8 mouse cellular contexts compared by ENCODE assay signal in genomic region chr11:58009516-58010141, GRCm38 (mm10). TPM values are rescaled to one million over a fixed set of nuclear protein-coding genes. Genes with fewer than 3 reads are reported as not detected.
DNase-seq lines count a peak whose midpoint lies in the region; ATAC-seq lines count a peak whose summit lies in the region.

No protein-coding gene starts in this region.

- no peaks in the 10 kb centered on the region for H3K36me3 ChIP-seq in forebrain, embryonic 10.5 days (replicated peaks)
- no peaks in the 10 kb centered on the region for H3K36me3 ChIP-seq in heart, embryonic 14.5 days (ENCODE audit: control insufficient read depth, insufficient read depth, low read length)
- no peaks in the 10 kb centered on the region for H3K36me3 ChIP-seq in liver, embryonic 16.5 days (ENCODE audit: control insufficient read depth, insufficient read depth)
- no peaks in the 10 kb centered on the region for H3K36me3 ChIP-seq in stomach, embryonic 14.5 days (ENCODE audit: control insufficient read depth, insufficient read depth, low read length)

- peak; percentile 61 for ATAC-seq in heart, embryonic 14.5 days (ENCODE audit: insufficient number of reproducible peaks, insufficient read depth, low FRiP score, low read depth)
- peak; percentile 74 for ATAC-seq in liver, embryonic 16.5 days (ENCODE audit: low read depth)
- peak; percentile 73 for ATAC-seq in stomach, embryonic 14.5 days (ENCODE audit: insufficient number of reproducible peaks, insufficient read depth, low FRiP score, low read depth)

- H3K9ac ChIP-seq in heart, embryonic 14.5 days (ENCODE audit: low read length), result peak overlapping the region; percentile 97
- peak overlapping the region; percentile 96 for H3K9ac ChIP-seq in liver, embryonic 16.5 days (ENCODE audit: low read depth, low read length)
- peak overlapping the region; percentile 97 for H3K9ac ChIP-seq in stomach, embryonic 14.5 days (replicated peaks; ENCODE audit: low read depth, low read length)

- H3K27ac ChIP-seq in brown adipose tissue, adult 24 weeks (replicated peaks; ENCODE audit: low read depth, low read length), result peak overlapping the region; percentile 68
- peak overlapping the region; percentile 94 for H3K27ac ChIP-seq in forebrain, embryonic 10.5 days
- peak overlapping the region; percentile 59 to 89 for H3K27ac ChIP-seq in heart, embryonic 14.5 days (replicated peaks in 1 of 2; ENCODE audit: control insufficient read depth in 1 of 2, insufficient read depth in 1 of 2, low read depth in 2 of 2, low read length in 2 of 2)
- peak overlapping the region; percentile 93 for H3K27ac ChIP-seq in liver, embryonic 16.5 days (ENCODE audit: low read length)
- H3K27ac ChIP-seq in stomach, embryonic 14.5 days (ENCODE audit: low read length), result peak overlapping the region; percentile 89

- H3K4me1 ChIP-seq in brown adipose tissue, adult 24 weeks (ENCODE audit: control insufficient read depth, insufficient read depth, insufficient read length, low read length), result peaks cover 8% of the 10 kb centered on the region
- peaks cover 41% of the 10 kb centered on the region for H3K4me1 ChIP-seq in forebrain, embryonic 10.5 days
- peaks cover 4 to 26% of the 10 kb centered on the region in 2 experiments; a peak in 3 of 4 replicates for H3K4me1 ChIP-seq in heart, embryonic 14.5 days (ENCODE audit: control insufficient read depth in 2 of 2, insufficient read depth in 2 of 2, low read length in 2 of 2)
- peaks cover 44% of the 10 kb centered on the region for H3K4me1 ChIP-seq in liver, embryonic 16.5 days (ENCODE audit: control insufficient read depth, low read depth, low read length)
- H3K4me1 ChIP-seq in stomach, embryonic 14.5 days (ENCODE audit: control insufficient read depth, insufficient read depth, low read length), result peaks cover 25% of the 10 kb centered on the region

- under 1% methylated on average over 78 of the region's 78 CpGs for WGBS in forebrain, embryonic 10.5 days
- under 1% methylated on average over 78 of the region's 78 CpGs for WGBS in heart, embryonic 14.5 days
- WGBS in liver, embryonic 16.5 days (ENCODE audit: insufficient replicate concordance), result under 1% methylated on average over 77 of the region's 78 CpGs
- under 1% methylated on average over 67 of the region's 78 CpGs for WGBS in stomach, embryonic 14.5 days

- peak overlapping the region; percentile 83 for H3K4me3 ChIP-seq in brown adipose tissue, adult 24 weeks (ENCODE audit: insufficient read depth, low read depth, low read length)
- peak overlapping the region; percentile 97 for H3K4me3 ChIP-seq in forebrain, embryonic 10.5 days
- H3K4me3 ChIP-seq in heart, embryonic 14.5 days (ENCODE audit: control insufficient read depth in 1 of 2, insufficient read depth in 1 of 2, low read depth in 1 of 2, low read length in 2 of 2), result peak overlapping the region; percentile 76 to 97
- H3K4me3 ChIP-seq in liver, embryonic 16.5 days (ENCODE audit: low read depth, low read length), result peak overlapping the region; percentile 95
- peak overlapping the region; percentile 99 for H3K4me3 ChIP-seq in stomach, embryonic 14.5 days (ENCODE audit: low read depth, low read length)

- peak; percentile 58 to 66 for DNase-seq in CD8-positive naive resting alpha-beta T cell, adult 2 months (ENCODE audit: low read depth in 2 of 2, low spot score in 2 of 2)
- DNase-seq in forebrain, embryonic 10.5 days (ENCODE audit: extremely low spot score, low spot score), result peak; percentile 50
- peak; percentile 83 for DNase-seq in kidney, postnatal 10 days
- DNase-seq in neural tube, embryonic 10.5 days (ENCODE audit: extremely low spot score, low spot score), result peak; percentile 71

- no peaks in the 10 kb centered on the region for H3K9me3 ChIP-seq in forebrain, embryonic 10.5 days
- H3K9me3 ChIP-seq in heart, embryonic 14.5 days (ENCODE audit: control insufficient read depth, low read length), result no peaks in the 10 kb centered on the region
- no peaks in the 10 kb centered on the region for H3K9me3 ChIP-seq in liver, embryonic 16.5 days (replicated peaks; ENCODE audit: control insufficient read depth, low read length)
- H3K9me3 ChIP-seq in stomach, embryonic 14.5 days (ENCODE audit: control insufficient read depth, low read depth, low read length), result no peaks in the 10 kb centered on the region

- peak overlapping the region; percentile 94 for H3K4me2 ChIP-seq in heart, embryonic 14.5 days (ENCODE audit: low read length)
- H3K4me2 ChIP-seq in liver, embryonic 16.5 days (ENCODE audit: low read depth, low read length), result peak overlapping the region; percentile 96
- peak overlapping the region; percentile 84 for H3K4me2 ChIP-seq in stomach, embryonic 14.5 days (replicated peaks; ENCODE audit: low read depth, low read length)

- H3K27me3 ChIP-seq in forebrain, embryonic 10.5 days (ENCODE audit: poor library complexity, severe bottlenecking), result no peaks in the 10 kb centered on the region
- no peaks in the 10 kb centered on the region for H3K27me3 ChIP-seq in heart, embryonic 14.5 days (ENCODE audit: control insufficient read depth, insufficient read depth, low read length)
- H3K27me3 ChIP-seq in liver, embryonic 16.5 days (ENCODE audit: control insufficient read depth, insufficient read depth, low read depth, low read length), result no peaks in the 10 kb centered on the region
- H3K27me3 ChIP-seq in stomach, embryonic 14.5 days (ENCODE audit: control insufficient read depth, insufficient read depth, low read length), result no peaks in the 10 kb centered on the region

RNA-seq across cellular contexts. Expression of gene Larp1, which starts 0.8 kb away (rescaled TPM):
- 14.1 and 21.8 TPM in 2 replicates for polyA plus RNA-seq in brown adipose tissue, adult 24 weeks (2012; ENCODE audit: insufficient read depth, insufficient read length, missing spikeins)
- polyA plus RNA-seq in forebrain, embryonic 10.5 days (2016; fragmentation: Nextera tagmentation; extraction: Ambion mirVana), result 17.3 and 18.6 TPM in 2 replicates
- polyA plus RNA-seq in heart, embryonic 14.5 days (2014; fragmentation: Nextera tagmentation; extraction: Ambion mirVana), result 17.8 and 18.4 TPM in 2 replicates
- polyA plus RNA-seq in liver, embryonic 16.5 days (2015; fragmentation: Nextera tagmentation; extraction: Ambion mirVana), result 14.2 and 14.9 TPM in 2 replicates
- 23.9 and 24.1 TPM in 2 replicates for polyA plus RNA-seq in stomach, embryonic 14.5 days (2014; fragmentation: Nextera tagmentation; extraction: Ambion mirVana)

Comparison
In these comparisons a context has a peak if more than half of its experiments do, and no peak if none do; other contexts are left out.
1. Peak in every context shown above with its lines: DNase-seq, ATAC-seq, H3K4me3 ChIP-seq and H3K27ac ChIP-seq.